Mouse (Mus musculus): ENCODE results near the gene Chmp2a. TPM values are rescaled to one million over a fixed set of nuclear protein-coding genes. Genes with fewer than 3 reads are reported as not detected.

Chmp2a gene
- polyA plus RNA-seq, 1 experiment from 2014 or later: 121 TPM

DNA sequence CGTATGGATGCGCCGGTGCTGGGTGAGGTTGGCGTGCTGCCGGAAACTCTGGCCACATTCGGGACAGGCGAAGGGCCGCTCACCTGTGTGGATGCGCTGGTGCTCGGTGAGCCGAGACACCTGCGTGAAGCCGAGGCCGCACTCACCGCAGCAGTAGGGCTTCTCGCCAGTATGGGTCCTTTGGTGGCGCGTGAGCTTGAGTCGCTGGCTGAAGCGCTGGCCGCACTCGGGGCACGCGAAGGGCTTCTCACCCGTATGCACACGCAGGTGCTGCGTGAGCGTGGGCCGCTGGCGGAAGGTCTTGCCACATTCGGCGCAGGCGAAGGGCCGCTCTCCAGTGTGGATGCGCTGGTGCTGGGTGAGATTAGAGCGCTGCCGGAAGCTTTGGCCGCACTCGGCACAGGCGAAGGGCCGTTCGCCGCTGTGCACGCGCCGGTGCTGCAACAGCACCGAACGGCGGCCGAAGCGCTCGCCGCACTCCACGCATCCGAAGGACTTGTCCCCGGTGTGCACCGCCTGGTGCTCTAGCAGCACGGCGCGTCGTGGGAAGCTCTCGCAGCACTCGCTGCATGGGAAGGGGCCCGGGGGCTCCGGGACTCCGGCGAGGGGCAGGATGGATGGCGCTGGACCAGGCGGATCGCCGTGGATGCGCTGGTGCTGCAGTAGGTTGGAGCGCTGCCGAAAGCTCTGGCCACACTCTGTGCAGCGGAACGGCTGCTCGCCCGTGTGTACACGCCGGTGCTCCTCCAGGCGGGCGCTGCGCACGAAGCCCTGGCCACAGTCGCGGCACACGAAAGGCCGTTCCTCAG lies 9.0 kb upstream of the Chmp2a start:
- H3K4me3 ChIP-seq: peak overlapping the region; percentile 49
- H3K36me3 ChIP-seq: no peaks in the 10 kb centered on the region
- peaks cover 6% of the 10 kb centered on the region; the same call in 1 of the 2 replicates for H3K9me3 ChIP-seq
- 0 out of 2 replicates have a peak, but pooled peaks have one; percentile 24 for ATAC-seq (ENCODE audit: insufficient number of reproducible peaks, insufficient read depth, low FRiP score, low TSS enrichment)
- peak overlapping the region; percentile 83 for H3K4me2 ChIP-seq (replicated peaks)
- WGBS: 3% methylated on average over 88 of the region's 88 CpGs
- H3K27ac ChIP-seq: no peak overlapping the region
- H3K27me3 ChIP-seq: peaks cover 50% of the 10 kb centered on the region
- H3K4me1 ChIP-seq: peaks cover 16% of the 10 kb centered on the region; the same call in 1 of the 2 replicates
- peak overlapping the region; percentile 61 for H3K9ac ChIP-seq

DNA sequence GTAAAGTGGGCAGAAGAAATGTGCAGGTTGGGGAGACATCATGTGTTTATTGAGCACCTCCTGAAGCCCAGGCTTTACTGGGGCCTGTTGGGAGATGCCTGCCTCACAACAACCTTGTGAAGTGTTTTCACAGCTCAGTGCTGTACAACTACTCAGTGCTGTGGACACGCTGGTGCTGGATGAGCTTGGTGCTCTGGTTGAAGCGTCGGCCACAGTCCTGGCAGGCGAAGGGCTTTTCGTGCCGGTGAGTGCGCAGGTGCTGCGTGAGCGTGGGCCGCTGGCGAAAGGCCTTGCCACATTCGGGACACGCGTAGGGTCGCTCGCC lies 8.5 kb upstream of the Chmp2a start:
- H3K27ac ChIP-seq: no peak overlapping the region
- H3K4me3 ChIP-seq: peak overlapping the region; percentile 49
- peaks cover 6% of the 10 kb centered on the region; the same call in 1 of the 2 replicates for H3K9me3 ChIP-seq
- no peak for ATAC-seq (ENCODE audit: insufficient number of reproducible peaks, insufficient read depth, low FRiP score, low TSS enrichment)
- H3K4me2 ChIP-seq (replicated peaks): peak overlapping the region; percentile 83
- 44% methylated on average over 16 of the region's 16 CpGs for WGBS
- H3K36me3 ChIP-seq: no peaks in the 10 kb centered on the region
- H3K27me3 ChIP-seq: peaks cover 50% of the 10 kb centered on the region
- peaks cover 17% of the 10 kb centered on the region; the same call in 1 of the 2 replicates for H3K4me1 ChIP-seq
- 0 out of 2 replicates have a peak overlapping the region, but pooled peaks have one; percentile 61 for H3K9ac ChIP-seq

DNA sequence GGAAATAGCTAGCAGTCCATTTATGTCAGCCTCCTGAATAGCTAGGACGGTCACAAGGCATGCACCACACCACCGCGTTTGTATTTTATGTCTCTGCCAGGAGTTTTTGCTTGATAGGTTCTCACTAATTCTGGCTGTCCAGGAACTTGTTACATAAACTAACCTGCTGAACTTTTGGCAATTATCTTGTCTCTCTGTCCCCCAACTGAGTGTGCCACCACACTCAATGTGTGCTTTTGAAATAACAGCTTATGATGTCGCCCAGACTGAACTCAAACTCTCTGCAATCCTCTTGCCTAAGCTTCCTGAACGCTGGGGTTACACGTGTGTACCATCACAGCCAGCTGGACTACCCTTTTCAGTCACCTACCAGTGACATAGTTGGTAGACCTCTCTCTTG lies 7.9 kb upstream of the Chmp2a start:
- no peak overlapping the region for H3K4me2 ChIP-seq (replicated peaks)
- ATAC-seq (ENCODE audit: insufficient number of reproducible peaks, insufficient read depth, low FRiP score, low TSS enrichment): no peak
- H3K4me1 ChIP-seq: peaks cover 17% of the 10 kb centered on the region; the same call in 1 of the 2 replicates
- peaks cover 50% of the 10 kb centered on the region for H3K27me3 ChIP-seq
- no peak overlapping the region for H3K4me3 ChIP-seq
- peaks cover 6% of the 10 kb centered on the region; the same call in 1 of the 2 replicates for H3K9me3 ChIP-seq
- WGBS: 72% methylated on average over 6 of the region's 6 CpGs
- H3K36me3 ChIP-seq: no peaks in the 10 kb centered on the region
- no peak overlapping the region for H3K9ac ChIP-seq
- H3K27ac ChIP-seq: no peak overlapping the region

DNA sequence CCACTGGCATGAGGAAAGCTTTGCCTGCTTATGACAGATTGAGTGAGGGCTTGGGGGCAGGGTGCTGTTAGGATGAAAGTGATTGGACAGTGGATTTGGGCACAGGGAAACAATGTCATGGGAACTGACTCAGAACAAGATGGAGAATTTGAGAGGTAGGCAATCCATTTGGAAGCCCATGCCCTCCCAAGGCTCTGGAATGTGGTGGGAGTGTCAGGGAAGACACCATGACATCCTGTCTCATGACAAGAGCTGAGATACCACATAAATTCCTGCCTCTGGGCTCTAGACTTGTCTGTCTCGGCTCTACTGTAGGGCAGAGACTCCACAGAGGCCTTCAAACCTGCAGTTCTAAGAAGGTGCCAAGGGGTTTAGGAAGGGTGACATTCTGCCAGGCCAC lies 6.6 kb upstream of the Chmp2a start:
- H3K4me3 ChIP-seq: no peak overlapping the region
- H3K4me1 ChIP-seq: peaks cover 23% of the 10 kb centered on the region; the same call in 1 of the 2 replicates
- H3K27me3 ChIP-seq: peaks cover 50% of the 10 kb centered on the region
- peaks cover 6% of the 10 kb centered on the region; the same call in 1 of the 2 replicates for H3K9me3 ChIP-seq
- H3K27ac ChIP-seq: no peak overlapping the region
- no peak for ATAC-seq (ENCODE audit: insufficient number of reproducible peaks, insufficient read depth, low FRiP score, low TSS enrichment)
- no peak overlapping the region for H3K4me2 ChIP-seq (replicated peaks)
- 67% methylated on average over 1 of the region's 1 CpGs for WGBS
- H3K9ac ChIP-seq: no peak overlapping the region
- H3K36me3 ChIP-seq: peaks cover 2% of the 10 kb centered on the region

DNA sequence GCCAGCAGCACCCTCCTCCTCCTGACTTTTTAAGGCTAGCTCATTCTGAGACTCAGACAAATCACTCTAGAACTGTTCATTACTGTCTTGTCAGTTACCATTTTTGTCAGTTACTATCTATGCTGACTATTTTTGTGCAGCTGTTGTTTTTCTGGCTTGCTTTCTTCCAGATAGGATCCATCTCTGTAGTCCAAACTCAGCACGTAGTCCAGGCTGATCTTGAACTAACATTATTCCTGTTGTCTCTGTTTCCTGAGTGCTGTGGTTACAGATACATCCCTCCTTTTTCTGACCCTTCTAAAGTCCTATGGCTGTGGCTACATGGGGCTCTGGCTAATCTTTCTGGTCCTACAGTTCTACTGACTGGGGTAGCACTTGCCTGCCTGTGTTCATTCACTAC lies 4.6 kb upstream of the Chmp2a start:
- peak overlapping the region; percentile 92 for H3K9ac ChIP-seq
- H3K27ac ChIP-seq: no peak overlapping the region

DNA sequence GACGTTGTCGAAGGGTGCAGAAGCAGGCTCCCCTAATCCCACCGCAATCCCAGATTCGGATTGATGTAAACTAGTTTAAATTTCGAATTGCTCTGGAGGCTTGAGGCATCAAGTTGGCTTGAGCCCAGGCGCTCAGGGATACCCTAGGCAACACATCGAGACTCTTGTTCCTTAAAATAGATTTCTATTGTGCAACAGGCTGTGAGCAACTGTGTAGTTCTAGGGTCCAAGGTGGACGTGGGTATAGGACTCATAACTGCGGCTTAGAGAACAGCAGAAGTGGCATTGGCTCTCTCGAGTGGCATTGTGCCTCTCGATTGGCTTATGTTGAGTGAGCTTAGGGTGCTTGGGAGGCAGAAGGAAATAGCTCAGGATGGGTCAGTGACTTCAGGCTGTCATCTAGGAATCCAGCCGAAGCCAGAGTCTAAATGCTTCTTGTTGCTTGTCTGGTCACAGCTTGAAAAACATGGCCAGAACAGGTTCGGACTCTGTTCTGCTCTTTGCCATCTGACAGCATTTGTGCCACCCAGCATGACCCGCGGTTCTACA lies 4.1 kb upstream of the Chmp2a start:
- Histone ChIP-seq H3K4me2 (replicated peaks) (peak overlapping the region; percentile 90), H3K9ac (peak overlapping the region; percentile 92), H3K4me3 (peak overlapping the region; percentile 81), H3K36me3 (peaks cover 18% of the 10 kb centered on the region), H3K9me3 (peaks cover 6% of the 10 kb centered on the region; the same call in 1 of the 2 replicates), H3K27me3 (peaks cover 33% of the 10 kb centered on the region), H3K4me1 (peaks cover 33% of the 10 kb centered on the region), H3K27ac (peak overlapping the region; percentile 100)
- WGBS: 24% methylated on average over 15 of the region's 15 CpGs
- ATAC-seq (ENCODE audit: insufficient number of reproducible peaks, insufficient read depth, low FRiP score, low TSS enrichment): no peak

More for the DNA sequence above, 4.6 kb upstream of the Chmp2a start:
- WGBS: 94% methylated on average over 1 of the region's 1 CpGs
- peak overlapping the region; percentile 81 for H3K4me3 ChIP-seq
- ATAC-seq (ENCODE audit: insufficient number of reproducible peaks, insufficient read depth, low FRiP score, low TSS enrichment): no peak
- H3K4me2 ChIP-seq (replicated peaks): peak overlapping the region; percentile 90
- peaks cover 18% of the 10 kb centered on the region for H3K36me3 ChIP-seq
- H3K27me3 ChIP-seq: peaks cover 38% of the 10 kb centered on the region
- H3K9me3 ChIP-seq: peaks cover 6% of the 10 kb centered on the region; the same call in 1 of the 2 replicates
- H3K4me1 ChIP-seq: peaks cover 32% of the 10 kb centered on the region

GRCm38 (mm10) chr7:13037901-13038555 lies 3.4 kb upstream of the Chmp2a start, which contains the start of gene Ube2m:
Gene Ube2m, minus strand, starts transcription at chr7:13038275.
- H3K27me3 ChIP-seq: peaks cover 26% of the 10 kb centered on the region
- H3K9me3 ChIP-seq: peaks cover 4% of the 10 kb centered on the region; the same call in 1 of the 2 replicates
- H3K4me1 ChIP-seq: peaks cover 33% of the 10 kb centered on the region
- peak within 1 kb of the TSS; percentile 81 for H3K4me3 ChIP-seq
- ATAC-seq (ENCODE audit: insufficient number of reproducible peaks, insufficient read depth, low FRiP score, low TSS enrichment): peak; percentile 85
- H3K9ac ChIP-seq: peak within 1 kb of the TSS; percentile 92
- peaks cover 23% of the 10 kb centered on the region for H3K36me3 ChIP-seq
- under 1% methylated on average over 63 of the region's 65 CpGs for WGBS
- H3K27ac ChIP-seq: peak within 1 kb of the TSS; percentile 100
- peak within 1 kb of the TSS; percentile 90 for H3K4me2 ChIP-seq (replicated peaks)

DNA sequence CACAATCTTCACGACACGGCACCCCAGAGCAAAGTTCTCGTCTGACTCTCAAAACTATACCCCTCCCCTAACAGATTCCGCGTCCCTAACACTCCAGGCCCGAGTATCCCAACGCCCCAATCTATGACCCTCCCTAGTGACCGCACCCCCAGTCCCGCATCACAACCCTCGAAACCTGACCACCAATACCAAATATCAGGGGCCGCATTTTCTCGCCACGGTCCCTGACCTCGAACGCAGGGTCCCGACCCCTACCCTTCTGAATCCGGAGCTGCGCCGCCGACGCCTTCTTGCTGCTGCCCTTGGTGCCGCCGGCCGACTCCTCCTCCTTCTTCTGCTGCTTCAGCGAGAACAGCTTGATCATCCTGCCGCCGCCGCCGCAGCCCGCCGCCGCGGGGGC lies 2.8 kb upstream of the Chmp2a start:
- H3K4me3 ChIP-seq: peak overlapping the region; percentile 81
- peak overlapping the region; percentile 92 for H3K9ac ChIP-seq
- H3K4me2 ChIP-seq (replicated peaks): peak overlapping the region; percentile 90
- H3K9me3 ChIP-seq: no peaks in the 10 kb centered on the region
- H3K36me3 ChIP-seq: peaks cover 30% of the 10 kb centered on the region
- no peak for ATAC-seq (ENCODE audit: insufficient number of reproducible peaks, insufficient read depth, low FRiP score, low TSS enrichment)
- WGBS: under 1% methylated on average over 32 of the region's 33 CpGs
- H3K27me3 ChIP-seq: peaks cover 20% of the 10 kb centered on the region
- peaks cover 33% of the 10 kb centered on the region for H3K4me1 ChIP-seq
- H3K27ac ChIP-seq: peak overlapping the region; percentile 100

DNA sequence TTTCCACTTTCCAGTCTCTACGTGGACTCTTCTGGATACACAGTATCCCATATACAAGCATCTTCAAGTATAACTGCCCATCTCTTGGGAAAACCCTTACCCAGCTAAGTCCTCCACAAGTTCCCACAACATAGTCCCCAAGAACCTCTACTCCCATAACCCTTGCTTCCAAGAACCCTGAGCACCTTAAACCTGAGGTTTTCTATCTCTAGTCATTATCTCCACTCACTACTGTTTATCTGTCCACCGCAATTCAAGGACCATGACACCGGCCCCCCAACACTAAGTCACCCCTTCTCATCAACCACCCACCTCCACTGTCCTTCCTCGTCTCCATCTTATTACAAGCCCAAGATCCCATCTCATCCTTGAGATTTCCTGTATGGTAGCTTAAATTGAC lies 2.2 kb upstream of the Chmp2a start:
- Histone ChIP-seq H3K9ac (peak overlapping the region; percentile 92), H3K4me1 (peaks cover 33% of the 10 kb centered on the region), H3K9me3 (no peaks in the 10 kb centered on the region), H3K36me3 (peaks cover 35% of the 10 kb centered on the region), H3K4me3 (peak overlapping the region; percentile 81), H3K27ac (peak overlapping the region; percentile 100), H3K4me2 (replicated peaks) (peak overlapping the region; percentile 90), H3K27me3 (peaks cover 14% of the 10 kb centered on the region)
- 41% methylated on average over 4 of the region's 4 CpGs for WGBS
- ATAC-seq (ENCODE audit: insufficient number of reproducible peaks, insufficient read depth, low FRiP score, low TSS enrichment): no peak

DNA sequence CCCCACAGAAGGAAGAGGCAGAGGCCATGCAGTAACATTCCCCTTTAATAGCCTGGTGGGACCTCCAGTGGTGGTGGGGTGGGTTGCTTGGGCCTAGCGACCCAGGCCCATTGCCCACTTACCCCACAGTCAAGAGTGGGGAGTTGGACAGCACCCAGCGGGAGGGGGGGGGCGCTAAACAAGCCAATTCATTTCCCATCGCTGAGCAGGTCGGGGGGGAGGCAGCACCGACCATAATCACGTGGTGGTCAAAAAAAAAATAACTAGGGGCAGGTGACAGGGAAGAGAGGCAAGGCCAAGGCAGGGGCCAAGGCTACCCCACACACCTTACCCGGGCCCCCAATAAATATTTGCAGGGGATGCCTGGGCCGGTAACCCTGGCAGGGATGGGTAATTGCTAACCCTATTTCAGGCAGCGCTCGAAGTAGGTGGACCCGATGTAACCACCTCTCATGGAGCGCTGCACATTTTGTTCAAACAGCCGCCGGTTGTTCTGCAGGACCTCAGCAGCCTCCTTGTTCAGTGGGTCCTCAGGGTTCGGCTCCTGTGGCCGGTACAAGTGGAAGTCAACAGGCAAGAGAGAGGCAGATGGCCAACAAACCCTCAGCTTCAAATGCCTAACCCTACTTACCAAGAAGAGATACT lies 726 bp upstream of the Chmp2a start:
- no peaks in the 10 kb centered on the region for H3K9me3 ChIP-seq
- no peak overlapping the region for H3K4me3 ChIP-seq
- peaks cover 33% of the 10 kb centered on the region for H3K4me1 ChIP-seq
- peak overlapping the region; percentile 71 for H3K4me2 ChIP-seq (replicated peaks)
- ATAC-seq (ENCODE audit: insufficient number of reproducible peaks, insufficient read depth, low FRiP score, low TSS enrichment): no peak; the same call in 1 of the 2 replicates
- H3K27me3 ChIP-seq: no peaks in the 10 kb centered on the region
- H3K9ac ChIP-seq: no peak overlapping the region; the same call in 1 of the 2 replicates
- 86% methylated on average over 17 of the region's 17 CpGs for WGBS
- H3K36me3 ChIP-seq: peaks cover 48% of the 10 kb centered on the region
- H3K27ac ChIP-seq: peak overlapping the region; percentile 85; the same call in 1 of the 2 replicates

Data from embryonic facial prominence, embryonic 12.5 days (tissue).